Mouse (Mus musculus) cortical plate, adult 2 months (tissue): ENCODE measurements around the gene Slc13a4.

Experiments used
- CTCF ChIP-seq: fragments of 200-500 bp; IDR thresholded peaks from 2 replicates; pipeline ENCODE4 v1.5.1; 2011; ENCODE audit warnings: mild to moderate bottlenecking, control low read depth, low read length; ENCODE audit not compliant: insufficient read depth; ENCODE audit errors: extremely low read depth
- POLR2A ChIP-seq: fragments of 200-500 bp; IDR thresholded peaks from 2 replicates; pipeline ENCODE4 v1.6.1; 2011; ENCODE audit warnings: mild to moderate bottlenecking, low read length, control low read depth; ENCODE audit not compliant: insufficient read depth; ENCODE audit errors: extremely low read depth

DNA sequence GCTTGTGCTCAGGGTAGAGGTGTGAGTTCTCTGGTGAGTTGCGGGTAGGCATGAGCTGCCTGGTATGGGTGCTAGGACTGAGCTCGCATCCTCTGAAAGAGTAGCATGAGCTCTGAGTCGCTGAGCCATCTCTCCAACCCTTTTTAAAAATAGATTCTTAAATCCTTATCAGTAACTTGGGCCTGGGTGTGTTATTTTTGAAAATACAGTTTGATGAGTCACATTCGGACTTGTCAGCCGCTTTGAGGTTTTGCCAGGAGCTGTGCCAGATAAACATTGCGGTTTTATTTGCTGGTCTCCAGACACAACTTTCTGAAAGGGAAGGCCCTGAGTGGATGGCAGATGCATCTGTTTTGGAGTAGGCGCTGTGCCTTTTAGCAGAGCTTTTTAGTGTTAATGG is 51.2 kb downstream of the Slc13a4 start:
- TF ChIP-seq CTCF (no peak), POLR2A (no peak)
